Mouse (Mus musculus) megakaryocyte-erythroid progenitor cell, adult 5-6 weeks (primary cell): Measurements from ENCODE around the gene Tstd3. TPM values are rescaled to one million over a fixed set of nuclear protein-coding genes. Genes with fewer than 3 reads are reported as not detected.

Experiments used
- ATAC-seq: replicated peaks from 2 replicates; pipeline ENCODE4 v1.8.0; 2016; ENCODE audit warnings: mild to moderate bottlenecking, inconsistent platforms; ENCODE audit not compliant: severe bottlenecking, poor library complexity, low FRiP score, low TSS enrichment
- total RNA-seq, 2 experiments: library from RNA; stranded (forward) in 1 of 2; stranded (reverse) in 1 of 2; fragments of 200-1000, 215-1000 nt in 1 of 2; fragments of >200 nt in 1 of 2; fragmentation: Nextera tagmentation in 1 of 2; gene quantifications; 2 replicates each; pipeline ENCODE4 v1.2.3; 2014 to 2017

Tstd3 gene
- total RNA-seq (2014; fragmentation: Nextera tagmentation) = 19.8 and 27.1 TPM in 2 replicates
- total RNA-seq (2017) = 9.8 and 19.3 TPM in 2 replicates

GRCm38 (mm10) chr4:21766863-21767304 is at the start of gene Tstd3, which contains the start of gene Usp45:
Tstd3 (minus strand) TSS chr4:21767212.
Usp45 (plus strand) TSS chr4:21767156.
- ATAC-seq = peak; percentile 100

- peak; percentile 96 for ATAC-seq
Measured at GRCm38 (mm10) chr4:21814029-21814428, 47.0 kb upstream of the Tstd3 start.

GRCm38 (mm10) chr4:21812635-21813034 is 45.6 kb upstream of the Tstd3 start:
- ATAC-seq = no peak

GRCm38 (mm10) chr4:21810608-21811007 is 43.6 kb upstream of the Tstd3 start:
- ATAC-seq = no peak

GRCm38 (mm10) chr4:21807204-21807603 is 40.2 kb upstream of the Tstd3 start:
- no peak for ATAC-seq

- peak; percentile 99 for ATAC-seq
Measured at GRCm38 (mm10) chr4:21801620-21802019, 34.6 kb upstream of the Tstd3 start.

GRCm38 (mm10) chr4:21801013-21801412 is 34.0 kb upstream of the Tstd3 start:
- no peak; the same call in 1 of the 2 replicates for ATAC-seq

- no peak for ATAC-seq
Measured at GRCm38 (mm10) chr4:21793631-21794030, 26.6 kb upstream of the Tstd3 start.

GRCm38 (mm10) chr4:21789836-21790235 is 22.8 kb upstream of the Tstd3 start:
- ATAC-seq = no peak

GRCm38 (mm10) chr4:21788903-21789302 is 21.9 kb upstream of the Tstd3 start:
- ATAC-seq = no peak

GRCm38 (mm10) chr4:21786268-21786667 is 19.3 kb upstream of the Tstd3 start:
- ATAC-seq = no peak

- ATAC-seq = peak; percentile 85
Measured at GRCm38 (mm10) chr4:21780816-21781726, 14.1 kb upstream of the Tstd3 start.

- no peak for ATAC-seq
Measured at GRCm38 (mm10) chr4:21776946-21777265, 9.9 kb upstream of the Tstd3 start.

GRCm38 (mm10) chr4:21776091-21776945 is 9.3 kb upstream of the Tstd3 start:
- peak; percentile 87 for ATAC-seq

- no peak for ATAC-seq
Measured at GRCm38 (mm10) chr4:21772306-21772705, 5.3 kb upstream of the Tstd3 start.

- ATAC-seq = no peak
Measured at GRCm38 (mm10) chr4:21771064-21771463, 4.1 kb upstream of the Tstd3 start.

- ATAC-seq = peak; percentile 20
Measured at GRCm38 (mm10) chr4:21766171-21766862, 695 bp downstream of the Tstd3 start.

- no peak for ATAC-seq
Measured at GRCm38 (mm10) chr4:21763827-21764226, 3.2 kb downstream of the Tstd3 start.

- no peak for ATAC-seq
Measured at GRCm38 (mm10) chr4:21761416-21762160, 5.4 kb downstream of the Tstd3 start.
